Mouse (Mus musculus) ES-Bruce4 (cell line): ENCODE results near the gene Wdr82. TPM values are rescaled to one million over a fixed set of nuclear protein-coding genes. Genes with fewer than 3 reads are reported as not detected.

ENCODE experiments used
- H3K27ac ChIP-seq: 2 replicates; pipeline ENCODE4 v1.5.1; 2012; ENCODE audit warnings: low read length, inconsistent platforms; ENCODE audit not compliant: insufficient read depth
- H3K27me3 ChIP-seq: 2 replicates; pipeline ENCODE4 v1.6.1; 2012; ENCODE audit warnings: mild to moderate bottlenecking, low read length, inconsistent platforms; ENCODE audit not compliant: control insufficient read depth, poor library complexity, insufficient read depth, severe bottlenecking
- H3K36me3 ChIP-seq: 2 replicates; pipeline ENCODE4 v1.6.1; 2012; ENCODE audit warnings: inconsistent platforms, mild to moderate bottlenecking, low read length, moderate library complexity; ENCODE audit not compliant: control insufficient read depth, poor library complexity, insufficient read depth, severe bottlenecking
- H3K4me1 ChIP-seq: one replicate; pipeline ENCODE4 v1.8.1; 2011; ENCODE audit warnings: low read length; ENCODE audit not compliant: control insufficient read depth, insufficient read depth
- H3K4me3 ChIP-seq: 2 replicates; pipeline ENCODE4 v1.5.1; 2011; ENCODE audit warnings: low read depth, mild to moderate bottlenecking, low read length
- H3K9ac ChIP-seq: 2 replicates; pipeline ENCODE4 v1.6.1; 2012; ENCODE audit warnings: low read depth, mild to moderate bottlenecking, inconsistent platforms; ENCODE audit not compliant: poor library complexity, severe bottlenecking
- H3K9me3 ChIP-seq: replicated peaks from 2 replicates; pipeline ENCODE4 v1.6.1; 2012; ENCODE audit warnings: mild to moderate bottlenecking, low read length, inconsistent platforms; ENCODE audit not compliant: control insufficient read depth, poor library complexity, insufficient read depth, severe bottlenecking
- CTCF ChIP-seq: IDR thresholded peaks from one replicate; pipeline ENCODE4 v1.8.1; 2011; ENCODE audit warnings: low read depth, low read length
- EP300 ChIP-seq: IDR thresholded peaks from 2 replicates; pipeline ENCODE4 v1.6.1; 2011; ENCODE audit warnings: low read depth, low read length; ENCODE audit not compliant: insufficient read depth
- POLR2A ChIP-seq: IDR thresholded peaks from one replicate; pipeline ENCODE4 v1.8.1; 2011; ENCODE audit warnings: low read length; ENCODE audit not compliant: insufficient read depth
- polyA plus RNA-seq: library from polyadenylated mRNA; stranded (reverse); fragments of >200 nt; gene quantifications from 2 replicates; pipeline ENCODE4 v1.2.4, GENCODE M21; 2011; ENCODE audit warnings: low read depth; ENCODE audit not compliant: missing spikeins, insufficient read depth, insufficient read length

The Wdr82 gene
- polyA plus RNA-seq, 1 experiment, result 118 TPM

DNA sequence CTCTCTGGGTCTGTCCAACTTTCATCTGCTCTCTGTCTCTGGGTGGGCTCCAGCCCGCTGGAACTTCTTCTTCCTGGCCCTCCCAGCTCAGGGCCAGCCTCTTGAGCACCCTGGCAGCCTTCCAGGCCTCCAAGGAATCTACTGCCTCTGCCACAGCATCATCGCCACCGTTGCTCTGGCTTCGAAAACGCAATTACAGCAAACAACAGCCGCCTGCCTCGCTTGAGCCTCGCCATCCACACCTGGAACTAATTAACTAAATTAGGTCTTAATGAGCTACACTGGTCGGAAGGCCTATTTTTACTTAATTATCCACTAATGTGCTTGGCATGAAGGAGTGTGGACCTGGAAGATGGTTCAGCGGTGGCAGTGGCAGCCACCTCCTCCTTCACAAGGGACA is 31.0 kb upstream of the Wdr82 start:
- Histone ChIP-seq H3K36me3 (no peaks in the 10 kb centered on the region), H3K9ac (no peak overlapping the region), H3K27ac (no peak overlapping the region), H3K4me1 (no peaks in the 10 kb centered on the region), H3K4me3 (no peak overlapping the region), H3K9me3 (0 out of 2 replicates have a peak, but pooled peaks cover 3% of the 10 kb centered on the region), H3K27me3 (no peaks in the 10 kb centered on the region)
- TF ChIP-seq EP300 (no peak), POLR2A (no peak), CTCF (no peak)

- no peak for TF ChIP-seq EP300
- TF ChIP-seq CTCF, result no peak
- TF ChIP-seq POLR2A, result no peak
- H3K4me3 ChIP-seq, result no peak overlapping the region
- no peak overlapping the region for H3K9ac ChIP-seq
- no peaks in the 10 kb centered on the region for H3K36me3 ChIP-seq
- no peaks in the 10 kb centered on the region for H3K4me1 ChIP-seq
- no peaks in the 10 kb centered on the region for H3K27me3 ChIP-seq
- 0 out of 2 replicates have a peak, but pooled peaks cover 3% of the 10 kb centered on the region for H3K9me3 ChIP-seq
- no peak overlapping the region for H3K27ac ChIP-seq
These were observed 28.8 kb upstream of the Wdr82 start for GRCm38 (mm10) chr9:106141955-106142354.

GRCm38 (mm10) chr9:106144176-106144575 is 26.6 kb upstream of the Wdr82 start:
- H3K9ac ChIP-seq, result no peak overlapping the region
- H3K4me1 ChIP-seq, result no peaks in the 10 kb centered on the region
- no peaks in the 10 kb centered on the region for H3K9me3 ChIP-seq
- H3K4me3 ChIP-seq, result no peak overlapping the region
- TF ChIP-seq CTCF (no peak), EP300 (no peak), POLR2A (no peak)
- H3K27ac ChIP-seq, result no peak overlapping the region
- H3K27me3 ChIP-seq, result no peaks in the 10 kb centered on the region
- no peaks in the 10 kb centered on the region for H3K36me3 ChIP-seq

DNA sequence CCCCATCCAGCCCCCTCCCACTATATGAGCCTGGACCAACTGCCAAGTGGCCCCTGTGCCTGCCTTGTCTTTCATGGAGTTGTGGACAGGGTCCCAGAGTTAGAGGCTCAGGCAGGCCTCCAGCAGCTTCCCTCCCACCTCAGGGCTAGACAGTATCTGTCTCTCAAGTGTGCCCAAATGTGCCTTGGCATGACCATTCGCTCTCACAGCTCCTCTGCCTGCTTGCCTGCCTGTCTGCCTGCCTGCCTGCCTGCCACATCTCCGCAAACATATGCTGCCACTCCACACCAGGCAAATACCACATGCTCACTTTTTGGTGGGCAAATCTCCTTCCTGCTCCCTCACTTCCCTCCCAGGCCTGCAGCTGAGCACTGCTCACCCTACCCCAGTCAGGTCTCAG is 25.1 kb upstream of the Wdr82 start:
- Histone ChIP-seq H3K9me3 (no peaks in the 10 kb centered on the region), H3K36me3 (no peaks in the 10 kb centered on the region), H3K4me1 (no peaks in the 10 kb centered on the region), H3K27me3 (no peaks in the 10 kb centered on the region), H3K9ac (no peak overlapping the region), H3K27ac (no peak overlapping the region), H3K4me3 (no peak overlapping the region)
- TF ChIP-seq POLR2A, result no peak
- TF ChIP-seq CTCF, result no peak
- no peak for TF ChIP-seq EP300

DNA sequence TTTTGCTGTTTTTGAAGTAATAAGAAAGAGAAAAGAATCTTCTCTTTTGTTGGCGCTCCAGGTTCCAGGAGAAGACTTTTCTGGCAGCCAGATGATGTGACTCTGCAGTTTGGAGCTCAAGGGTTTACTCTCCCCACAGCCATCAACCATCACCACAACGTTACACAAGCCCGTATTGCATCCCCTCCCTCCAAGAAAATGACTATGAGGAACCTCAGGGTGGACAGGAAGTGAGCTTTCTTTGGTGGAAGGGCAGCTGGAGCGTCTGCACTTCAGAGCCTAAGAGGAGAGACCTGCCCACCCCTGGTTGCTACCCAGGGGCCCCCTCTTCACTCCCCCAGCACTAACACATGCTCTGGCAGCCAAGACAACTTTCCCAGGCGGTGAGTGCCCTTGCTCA is 23.4 kb upstream of the Wdr82 start:
- Histone ChIP-seq H3K4me3 (no peak overlapping the region), H3K9ac (no peak overlapping the region), H3K27me3 (no peaks in the 10 kb centered on the region), H3K4me1 (no peaks in the 10 kb centered on the region), H3K27ac (no peak overlapping the region), H3K9me3 (no peaks in the 10 kb centered on the region), H3K36me3 (no peaks in the 10 kb centered on the region)
- TF ChIP-seq EP300 (no peak), CTCF (no peak), POLR2A (no peak)

GRCm38 (mm10) chr9:106147851-106148431 is 22.8 kb upstream of the Wdr82 start:
- no peak for TF ChIP-seq CTCF
- no peak for TF ChIP-seq EP300
- no peak for TF ChIP-seq POLR2A

More at GRCm38 (mm10) chr9:106147851-106148431, 22.8 kb upstream of the Wdr82 start:
- Histone ChIP-seq H3K4me1 (no peaks in the 10 kb centered on the region), H3K9ac (no peak overlapping the region), H3K27me3 (no peaks in the 10 kb centered on the region), H3K9me3 (no peaks in the 10 kb centered on the region), H3K4me3 (peak overlapping the region; percentile 48; the same call in 1 of the 2 replicates), H3K36me3 (no peaks in the 10 kb centered on the region), H3K27ac (no peak overlapping the region)
